Mouse (Mus musculus) hindbrain, postnatal 0 days (tissue): Measurements from ENCODE around the gene Trim11. TPM values are rescaled to one million over a fixed set of nuclear protein-coding genes. Genes with fewer than 3 reads are reported as not detected.

ENCODE experiments used
- ATAC-seq: fragments of 200-750 bp; cut with Nextera tagmentation; 2 replicates; pipeline ENCODE4 v1.8.0; 2017; ENCODE audit warnings: mild to moderate bottlenecking, moderate TSS enrichment, moderate library complexity
- DNase-seq: peaks from one replicate; pipeline ENCODE4 v3.0.0-alpha.2; 2015; ENCODE audit warnings: low spot score
- H3K27ac ChIP-seq: fragments of 300-500 bp; sonication (generic); 2 replicates; pipeline ENCODE4 v1.5.1; 2014; ENCODE audit warnings: mild to moderate bottlenecking
- H3K27me3 ChIP-seq: fragments of 300-500 bp; sonication (generic); 2 replicates; pipeline ENCODE4 v1.6.1; 2014; ENCODE audit warnings: low read length, mixed read lengths; ENCODE audit not compliant: insufficient read depth
- H3K36me3 ChIP-seq: fragments of 300-500 bp; sonication (generic); 2 replicates; pipeline ENCODE4 v1.6.1; 2014; ENCODE audit warnings: low read length, mixed read lengths; ENCODE audit not compliant: insufficient read depth
- H3K4me1 ChIP-seq: fragments of 300-500 bp; sonication (generic); 2 replicates; pipeline ENCODE4 v1.6.1; 2014; ENCODE audit warnings: antibody characterized with exemption, low read length, mixed read lengths; ENCODE audit not compliant: insufficient read depth
- H3K4me2 ChIP-seq: fragments of 300-500 bp; sonication (generic); 2 replicates; pipeline ENCODE4 v1.6.1; 2014; ENCODE audit warnings: low read depth, mild to moderate bottlenecking, low read length, moderate library complexity, mixed read lengths
- H3K4me3 ChIP-seq: fragments of 300-500 bp; sonication (generic); 2 replicates; pipeline ENCODE4 v1.5.1; 2014; ENCODE audit warnings: low read length
- H3K9ac ChIP-seq: fragments of 300-500 bp; sonication (generic); replicated peaks from 2 replicates; pipeline ENCODE4 v1.6.1; 2014; ENCODE audit warnings: mild to moderate bottlenecking, low read length, moderate library complexity, mixed read lengths
- H3K9me3 ChIP-seq: fragments of 300-500 bp; sonication (generic); 2 replicates; pipeline ENCODE4 v1.6.1; 2016; ENCODE audit warnings: low read length, mixed read lengths
- CTCF ChIP-seq: IDR thresholded peaks from 2 replicates; pipeline ENCODE4 v1.5.1; 2016; ENCODE audit warnings: antibody characterized with exemption, control low read depth, low read depth
- WGBS: fragments of 180-500 bp; shearing (Covaris S2); extraction: QIAGEN DNeasy Blood & Tissue Kit; methylation state at CpG from one replicate; pipeline ENCODE4 v1.1.7; 2014; 5-methylcytosine and 5-hydroxymethylcytosine counted together
- polyA plus RNA-seq: library from polyadenylated mRNA; unstranded; fragments of >200 nt; fragmentation: Nextera tagmentation; extraction: Ambion mirVana; gene quantifications from 2 replicates; pipeline ENCODE4 v1.2.1, GENCODE M21; 2015
- total RNA-seq: library from RNA; depleted of rRNA; stranded (reverse); fragments of >200 nt; gene quantifications from 2 replicates; pipeline ENCODE4 v1.2.3, GENCODE M21; 2014

Gene Trim11
- total and polyA plus RNA-seq, 2 experiments from 2014 or later = 14.1 to 31.7 TPM

- no peak for DNase-seq
- Histone ChIP-seq H3K9me3 (no peaks in the 10 kb centered on the region), H3K27ac (peak overlapping the region; percentile 99), H3K4me3 (peak overlapping the region; percentile 89), H3K4me1 (peaks cover 17% of the 10 kb centered on the region), H3K4me2 (peak overlapping the region; percentile 82), H3K27me3 (no peaks in the 10 kb centered on the region), H3K9ac (peak overlapping the region; percentile 90), H3K36me3 (no peaks in the 10 kb centered on the region)
- WGBS = 18% methylated on average over 8 of the region's 8 CpGs
- no peak for TF ChIP-seq CTCF
- ATAC-seq = no peak
Measured at GRCm38 (mm10) chr11:58955868-58956257, 22.0 kb upstream of the Trim11 start.

DNA sequence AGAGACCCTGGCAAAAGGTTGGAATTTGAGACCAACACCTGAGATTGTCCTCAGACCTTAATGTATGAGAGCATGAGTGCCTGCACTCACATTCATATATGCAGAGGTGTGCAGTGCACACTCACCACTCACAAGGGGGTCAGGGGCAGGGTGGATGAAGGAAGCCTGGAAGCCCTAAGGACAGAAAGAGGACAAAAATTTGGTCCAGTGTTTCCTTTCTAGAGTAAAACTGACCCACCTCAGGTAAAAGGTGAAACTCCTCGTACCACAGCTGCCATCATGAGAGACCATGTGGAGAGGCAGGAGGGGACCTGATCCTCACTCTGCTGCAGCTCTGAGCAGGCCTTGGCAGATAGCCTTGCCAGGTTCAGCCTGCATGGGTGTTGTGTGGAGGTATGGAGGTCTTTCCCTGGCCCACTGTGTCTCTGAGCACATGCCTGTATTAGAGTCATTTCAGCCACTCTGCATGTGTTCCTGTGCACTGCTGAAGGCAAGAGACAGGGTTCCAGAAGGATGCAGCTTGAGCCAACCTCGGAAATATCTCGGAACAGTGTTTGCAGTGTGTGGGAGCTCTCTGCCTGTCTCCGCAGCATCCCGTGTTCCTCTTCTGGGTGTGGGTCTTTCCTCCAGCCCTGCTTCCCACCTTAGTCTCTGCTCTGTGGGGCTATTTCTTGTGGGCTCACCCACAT is 20.5 kb upstream of the Trim11 start:
- Histone ChIP-seq H3K9ac (peak overlapping the region; percentile 90), H3K4me2 (peak overlapping the region; percentile 82), H3K4me3 (peak overlapping the region; percentile 89), H3K27ac (peak overlapping the region; percentile 26; the same call in 1 of the 2 replicates), H3K9me3 (no peaks in the 10 kb centered on the region), H3K4me1 (peaks cover 17% of the 10 kb centered on the region), H3K36me3 (no peaks in the 10 kb centered on the region), H3K27me3 (no peaks in the 10 kb centered on the region)
- DNase-seq (no peak), ATAC-seq (no peak)
- no peak for TF ChIP-seq CTCF
- WGBS = 75% methylated on average over 5 of the region's 5 CpGs

DNA sequence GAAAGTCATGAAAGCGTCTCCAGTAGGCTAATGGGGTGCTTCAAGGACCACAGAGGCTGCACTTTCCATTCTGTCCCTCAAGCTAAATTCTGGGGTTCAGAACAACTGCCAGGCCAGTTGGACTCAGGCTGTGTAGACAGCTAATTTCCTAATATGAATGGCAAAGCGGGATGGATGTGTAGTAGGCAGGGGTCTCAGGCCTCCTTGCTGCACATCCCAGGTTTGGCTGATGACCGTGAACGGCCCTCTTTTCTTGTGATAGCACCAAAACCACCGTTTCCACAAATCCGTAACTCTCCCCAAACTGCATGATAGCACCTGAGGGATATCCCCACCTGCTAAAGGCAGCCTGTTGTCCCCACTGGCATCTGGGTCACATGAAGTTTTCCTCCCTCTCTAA is 19.4 kb upstream of the Trim11 start:
- Histone ChIP-seq H3K27me3 (no peaks in the 10 kb centered on the region), H3K27ac (no peak overlapping the region), H3K36me3 (no peaks in the 10 kb centered on the region), H3K9me3 (no peaks in the 10 kb centered on the region), H3K4me3 (no peak overlapping the region), H3K4me1 (peaks cover 17% of the 10 kb centered on the region), H3K9ac (no peak overlapping the region), H3K4me2 (peak overlapping the region; percentile 82; the same call in 1 of the 2 replicates)
- ATAC-seq = no peak
- no peak for DNase-seq
- TF ChIP-seq CTCF = no peak
- 87% methylated on average over 6 of the region's 6 CpGs for WGBS

DNA sequence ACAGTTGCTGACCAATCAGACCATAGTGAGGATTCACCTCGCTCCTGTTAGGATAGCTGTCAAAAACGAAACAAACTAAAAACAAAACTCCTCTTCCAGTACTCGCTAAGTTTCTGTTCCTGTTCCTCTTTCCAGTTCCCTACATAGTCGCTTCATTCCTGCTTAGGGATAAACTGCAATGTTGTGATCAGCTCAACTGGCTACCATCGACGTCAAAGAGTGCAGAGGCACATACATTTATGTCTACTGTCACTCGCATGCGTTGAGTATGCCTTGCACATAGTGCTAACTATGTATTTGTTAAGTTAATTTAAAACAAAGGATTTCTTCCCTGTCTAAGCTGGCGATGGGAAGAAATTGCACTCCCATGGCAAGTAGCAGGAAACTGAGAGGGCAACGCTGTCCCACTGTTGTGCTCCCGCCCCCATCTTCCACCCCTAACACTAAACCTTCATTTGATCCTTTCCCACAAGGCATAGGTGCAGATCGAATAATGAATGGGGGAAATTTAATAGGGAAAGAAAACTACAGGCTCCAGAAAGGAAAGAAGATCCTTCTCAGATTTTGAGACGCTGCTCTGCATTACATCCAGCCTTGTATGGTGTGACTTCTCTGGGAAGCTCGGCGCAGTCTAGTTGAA is 18.6 kb upstream of the Trim11 start:
- peak overlapping the region; percentile 48 for H3K4me3 ChIP-seq
- no peak for TF ChIP-seq CTCF
- DNase-seq (no peak), ATAC-seq (no peak)
- no peaks in the 10 kb centered on the region for H3K27me3 ChIP-seq
- no peaks in the 10 kb centered on the region for H3K36me3 ChIP-seq
- H3K27ac ChIP-seq = peak overlapping the region; percentile 77
- WGBS = 33% methylated on average over 15 of the region's 15 CpGs
- H3K4me1 ChIP-seq = peaks cover 17% of the 10 kb centered on the region
- H3K9ac ChIP-seq = peak overlapping the region; percentile 57
- H3K9me3 ChIP-seq = no peaks in the 10 kb centered on the region
- H3K4me2 ChIP-seq = peak overlapping the region; percentile 78

- H3K4me1 ChIP-seq = peaks cover 17% of the 10 kb centered on the region
- H3K36me3 ChIP-seq = no peaks in the 10 kb centered on the region
- peak overlapping the region; percentile 77 for H3K27ac ChIP-seq
- DNase-seq (peak; percentile 90), ATAC-seq (peak; percentile 92)
- peak overlapping the region; percentile 57 for H3K9ac ChIP-seq
- peak overlapping the region; percentile 78 for H3K4me2 ChIP-seq
- no peaks in the 10 kb centered on the region for H3K9me3 ChIP-seq
- no peaks in the 10 kb centered on the region for H3K27me3 ChIP-seq
- peak overlapping the region; percentile 48 for H3K4me3 ChIP-seq
- under 1% methylated on average over 40 of the region's 40 CpGs for WGBS
- TF ChIP-seq CTCF = peak; percentile 57
Measured at GRCm38 (mm10) chr11:58959921-58960465, 17.9 kb upstream of the Trim11 start.

DNA sequence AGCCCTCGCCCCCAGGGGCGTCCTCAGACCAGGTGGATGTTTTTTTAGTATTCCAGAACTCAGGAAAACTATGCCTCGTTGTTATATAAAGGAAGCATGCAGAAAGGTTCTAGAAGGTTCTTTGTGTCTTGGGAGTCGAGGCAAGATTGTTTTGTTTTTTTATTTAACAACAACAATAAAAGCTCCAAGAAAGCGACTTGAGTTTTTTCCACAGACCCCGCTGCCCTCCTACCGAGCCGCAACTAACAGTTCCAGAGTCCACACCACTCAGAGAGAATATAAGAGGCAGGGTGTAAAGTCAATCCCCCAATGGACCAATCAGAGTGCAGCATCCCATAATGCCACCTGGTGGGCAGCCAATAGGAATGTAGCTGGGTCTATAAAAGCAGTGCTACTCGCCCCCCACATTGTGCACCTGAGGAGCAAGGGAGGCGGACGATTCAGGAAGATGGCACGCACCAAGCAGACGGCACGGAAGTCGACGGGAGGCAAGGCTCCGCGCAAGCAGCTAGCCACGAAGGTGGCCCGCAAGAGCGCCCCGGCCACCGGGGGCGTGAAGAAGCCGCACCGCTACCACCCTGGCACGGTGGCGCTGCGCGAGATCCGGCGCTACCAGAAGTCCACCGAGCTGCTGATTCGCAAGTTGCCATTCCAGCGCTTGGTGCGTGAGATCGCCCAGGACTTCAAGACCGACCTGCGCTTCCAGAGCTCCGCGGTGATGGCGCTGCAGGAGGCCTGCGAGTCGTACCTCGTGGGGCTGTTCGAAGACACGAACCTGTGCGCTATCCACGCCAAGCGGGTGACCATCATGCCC is 16.3 kb upstream of the Trim11 start:
- Histone ChIP-seq H3K9ac (no peak overlapping the region), H3K27ac (no peak overlapping the region), H3K9me3 (no peaks in the 10 kb centered on the region), H3K36me3 (no peaks in the 10 kb centered on the region), H3K27me3 (no peaks in the 10 kb centered on the region), H3K4me3 (no peak overlapping the region), H3K4me2 (no peak overlapping the region), H3K4me1 (peaks cover 15% of the 10 kb centered on the region)
- ATAC-seq (no peak), DNase-seq (peak; percentile 47)
- 68% methylated on average over 48 of the region's 50 CpGs for WGBS
- no peak for TF ChIP-seq CTCF
